Mouse (Mus musculus) thymus, adult 2 months (tissue): ENCODE results near the gene Gm29776. TPM values are rescaled to one million over a fixed set of nuclear protein-coding genes. Genes with fewer than 3 reads are reported as not detected.
A peak's percentile ranks its signal among the peaks of the same experiment; 100 is the strongest.

ENCODE experiments used
- DNase-seq: peaks from one replicate; pipeline ENCODE4 v3.0.0; 2021
- H3K27ac ChIP-seq: fragments of 200-500 bp; 2 replicates; pipeline ENCODE4 v1.5.1; 2012; ENCODE audit warnings: low read length, control low read depth; ENCODE audit not compliant: control insufficient read depth, insufficient read depth
- H3K27me3 ChIP-seq: fragments of 200-500 bp; 2 replicates; pipeline ENCODE4 v1.6.1; 2012; ENCODE audit warnings: mild to moderate bottlenecking, low read length, moderate library complexity, mixed read lengths; ENCODE audit not compliant: control insufficient read depth, insufficient read depth
- H3K36me3 ChIP-seq: fragments of 200-500 bp; 2 replicates; pipeline ENCODE4 v1.6.1; 2012; ENCODE audit warnings: mild to moderate bottlenecking, low read length, moderate library complexity; ENCODE audit not compliant: control insufficient read depth, insufficient read depth
- H3K4me1 ChIP-seq: fragments of 200-500 bp; replicated peaks from 2 replicates; pipeline ENCODE4 v1.6.1; 2012; ENCODE audit warnings: low read length; ENCODE audit not compliant: control insufficient read depth, insufficient read depth
- H3K4me3 ChIP-seq: fragments of 200-500 bp; 2 replicates; pipeline ENCODE4 v1.5.1; 2012; ENCODE audit warnings: mild to moderate bottlenecking, low read length, control low read depth, moderate library complexity; ENCODE audit not compliant: control insufficient read depth, insufficient read depth
- CTCF ChIP-seq: fragments of 200-500 bp; IDR thresholded peaks from 2 replicates; pipeline ENCODE4 v1.5.1; 2012; ENCODE audit warnings: mild to moderate bottlenecking, control low read depth, low read length, moderate library complexity, borderline replicate concordance; ENCODE audit not compliant: control insufficient read depth, poor library complexity, insufficient read depth; ENCODE audit errors: extremely low read depth
- POLR2A ChIP-seq: fragments of 200-500 bp; IDR thresholded peaks from 2 replicates; pipeline ENCODE4 v1.6.1; 2012; ENCODE audit warnings: mild to moderate bottlenecking, low read length, control low read depth, moderate library complexity; ENCODE audit not compliant: control insufficient read depth, poor library complexity, insufficient read depth; ENCODE audit errors: extremely low read depth
- WGBS: fragments of 180-500 bp; shearing (Covaris S2); methylation state at CpG from one replicate; pipeline ENCODE4 v1.1.7; 2018; 5-methylcytosine and 5-hydroxymethylcytosine counted together
- polyA plus RNA-seq: library from polyadenylated mRNA; depleted of rRNA; stranded (reverse); fragments of >200 nt; gene quantifications from 2 replicates; pipeline ENCODE4 v1.2.3, GENCODE M21; 2012

Gm29776 gene
- polyA plus RNA-seq, 1 experiment = 0.09 TPM

- no peak for TF ChIP-seq CTCF
- TF ChIP-seq POLR2A = no peak
- Histone ChIP-seq H3K36me3 (no peaks in the 10 kb centered on the region), H3K27ac (no peak overlapping the region), H3K27me3 (no peaks in the 10 kb centered on the region; the same call in 1 of the 2 replicates), H3K4me1 (peaks cover 13% of the 10 kb centered on the region), H3K4me3 (no peak overlapping the region)
- WGBS = 54% methylated on average over 8 of the region's 8 CpGs
- DNase-seq = no peak
Observed at GRCm38 (mm10) chr14:54712861-54713260, 14.2 kb upstream of the Gm29776 start.

GRCm38 (mm10) chr14:54712074-54712473 lies 13.4 kb upstream of the Gm29776 start, which contains the start of gene Cebpe:
Cebpe (minus strand) TSS chr14:54712174.
- DNase-seq = no peak
- TF ChIP-seq CTCF = no peak
- no peak for TF ChIP-seq POLR2A
- Histone ChIP-seq H3K27ac (no peak within 1 kb of the TSS), H3K36me3 (no peaks in the 10 kb centered on the region), H3K4me1 (peaks cover 13% of the 10 kb centered on the region), H3K4me3 (no peak within 1 kb of the TSS), H3K27me3 (no peaks in the 10 kb centered on the region; the same call in 1 of the 2 replicates)
- 78% methylated on average over 7 of the region's 7 CpGs for WGBS

- no peak for TF ChIP-seq POLR2A
- TF ChIP-seq CTCF = no peak
- Histone ChIP-seq H3K4me1 (peaks cover 23% of the 10 kb centered on the region), H3K27me3 (no peaks in the 10 kb centered on the region; the same call in 1 of the 2 replicates), H3K27ac (no peak overlapping the region), H3K4me3 (no peak overlapping the region), H3K36me3 (no peaks in the 10 kb centered on the region)
- WGBS = 94% methylated on average over 9 of the region's 9 CpGs
- no peak for DNase-seq
Observed at GRCm38 (mm10) chr14:54709054-54709453, 10.4 kb upstream of the Gm29776 start.

DNA sequence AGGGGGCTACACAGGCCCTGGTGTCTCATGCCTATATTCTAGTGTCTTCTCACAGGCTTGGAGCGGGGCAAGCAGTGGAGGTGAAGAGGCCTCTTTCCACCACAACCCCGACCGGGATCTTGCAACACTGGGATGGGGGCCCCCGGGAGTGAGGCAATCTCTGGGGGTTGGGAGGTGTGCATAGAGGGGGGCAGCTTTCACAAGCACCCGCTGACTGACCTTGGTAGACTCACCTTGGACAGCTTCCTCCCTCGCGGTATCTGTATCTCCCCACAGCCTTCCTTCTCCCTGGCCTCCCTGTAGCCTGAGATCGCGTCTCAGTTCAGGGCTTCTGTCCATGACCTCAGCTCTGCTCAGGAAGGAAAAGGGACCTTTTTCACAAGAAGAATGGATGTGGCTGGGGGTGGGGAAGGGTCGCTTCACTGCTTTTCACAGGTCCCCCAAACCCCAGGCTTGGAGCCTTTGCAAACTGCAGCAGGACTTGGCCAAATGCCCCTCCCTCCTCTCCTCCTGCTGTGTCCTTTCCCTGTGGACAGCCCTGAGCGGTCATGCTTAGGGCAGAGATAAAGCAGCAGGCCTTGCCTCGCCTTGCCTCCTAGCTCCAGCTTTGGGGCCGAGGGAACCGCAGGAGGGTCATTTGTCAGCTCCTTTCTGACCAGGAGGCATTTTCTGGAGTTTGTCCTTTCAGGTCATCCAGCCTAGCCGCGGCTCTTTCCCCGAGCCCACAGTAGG lies 8.1 kb upstream of the Gm29776 start:
- Histone ChIP-seq H3K27ac (no peak overlapping the region), H3K27me3 (no peaks in the 10 kb centered on the region), H3K4me1 (peaks cover 15% of the 10 kb centered on the region), H3K36me3 (no peaks in the 10 kb centered on the region), H3K4me3 (no peak overlapping the region)
- TF ChIP-seq CTCF = no peak
- no peak for TF ChIP-seq POLR2A
- no peak for DNase-seq
- 66% methylated on average over 17 of the region's 17 CpGs for WGBS

- TF ChIP-seq CTCF = no peak
- no peak for TF ChIP-seq POLR2A
- H3K4me1 ChIP-seq = peaks cover 17% of the 10 kb centered on the region
- DNase-seq = no peak
- no peak overlapping the region for H3K27ac ChIP-seq
- no peaks in the 10 kb centered on the region for H3K36me3 ChIP-seq
- no peaks in the 10 kb centered on the region for H3K27me3 ChIP-seq
- 17% methylated on average over 5 of the region's 5 CpGs for WGBS
- H3K4me3 ChIP-seq = no peak overlapping the region
Observed at GRCm38 (mm10) chr14:54705844-54706243, 7.2 kb upstream of the Gm29776 start.

GRCm38 (mm10) chr14:54703207-54703606 lies 4.6 kb upstream of the Gm29776 start:
- no peak for DNase-seq
- WGBS = 87% methylated on average over 10 of the region's 10 CpGs
- H3K4me3 ChIP-seq = no peak overlapping the region
- H3K36me3 ChIP-seq = no peaks in the 10 kb centered on the region
- H3K27me3 ChIP-seq = no peaks in the 10 kb centered on the region
- H3K27ac ChIP-seq = no peak overlapping the region
- TF ChIP-seq CTCF (no peak), POLR2A (no peak)
- H3K4me1 ChIP-seq = peaks cover 26% of the 10 kb centered on the region

DNA sequence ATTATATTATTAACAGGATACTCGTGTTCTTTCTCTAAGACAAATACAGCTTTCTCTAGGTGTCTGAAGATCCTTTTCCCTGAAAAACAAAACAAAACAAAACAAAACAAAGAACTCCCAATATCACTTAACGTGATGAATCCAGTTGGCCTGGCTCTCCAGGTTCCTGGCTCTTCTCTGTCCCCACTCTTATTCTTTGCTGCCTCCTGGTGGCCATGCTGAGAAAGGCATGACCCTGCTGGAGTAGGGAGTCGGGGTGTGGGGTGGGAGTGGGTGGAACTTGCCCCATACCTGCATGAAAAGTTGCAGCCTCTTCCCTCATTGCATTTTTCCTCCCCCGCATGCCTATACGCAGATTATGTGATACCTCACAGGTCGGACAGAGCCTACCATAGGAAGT lies 2.7 kb upstream of the Gm29776 start:
- Histone ChIP-seq H3K27me3 (no peaks in the 10 kb centered on the region), H3K36me3 (no peaks in the 10 kb centered on the region), H3K27ac (no peak overlapping the region), H3K4me3 (no peak overlapping the region), H3K4me1 (peaks cover 20% of the 10 kb centered on the region)
- peak; percentile 88 for DNase-seq
- WGBS = 17% methylated on average over 6 of the region's 6 CpGs
- peak; percentile 90; the same call in 1 of the 2 replicates for TF ChIP-seq CTCF
- TF ChIP-seq POLR2A = no peak
